Mouse (Mus musculus) myocyte (in vitro differentiated cells): ENCODE data around the gene Wrnip1. TPM values are rescaled to one million over a fixed set of nuclear protein-coding genes. Genes with fewer than 3 reads are reported as not detected.

Experiments
- H3K27me3 ChIP-seq: one replicate; pipeline ENCODE4 v1.6.1; 2011; ENCODE audit not compliant: control insufficient read depth, insufficient read depth, insufficient read length
- H3K36me3 ChIP-seq: one replicate; pipeline ENCODE4 v1.6.1; 2011; ENCODE audit not compliant: control insufficient read depth, insufficient read depth
- H3K4me2 ChIP-seq: one replicate; pipeline ENCODE4 v1.6.1; 2011; ENCODE audit warnings: low read depth, control low read depth
- H3K4me3 ChIP-seq: one replicate; pipeline ENCODE4 v1.5.1; 2011; ENCODE audit warnings: mild to moderate bottlenecking, control low read depth, moderate library complexity
- H3K79me2 ChIP-seq: one replicate; pipeline ENCODE4 v1.6.1; 2011; ENCODE audit not compliant: control insufficient read depth, insufficient read depth
- H3ac ChIP-seq: one replicate; pipeline ENCODE4 v1.6.1; 2011; ENCODE audit not compliant: control insufficient read depth, insufficient read length
- CEBPB ChIP-seq: IDR thresholded peaks from 2 replicates; pipeline ENCODE4 v1.6.1; 2011; ENCODE audit warnings: mild to moderate bottlenecking, moderate library complexity; ENCODE audit not compliant: poor library complexity, insufficient read depth, severe bottlenecking
- E2F4 ChIP-seq: IDR thresholded peaks from one replicate; pipeline ENCODE4 v1.6.1; 2011; ENCODE audit warnings: mild to moderate bottlenecking, control low read depth, moderate library complexity; ENCODE audit not compliant: insufficient read depth
- MAX ChIP-seq: IDR thresholded peaks from one replicate; pipeline ENCODE4 v1.6.1; 2011; ENCODE audit warnings: low read depth, mild to moderate bottlenecking, control low read depth
- MYOD1 ChIP-seq, 3 experiments: IDR thresholded peaks; one replicate each; pipeline ENCODE4 v1.6.1; 2011; ENCODE audit warnings: control low read depth in 2 of 3, low read depth in 2 of 3, mild to moderate bottlenecking in 2 of 3, moderate library complexity in 1 of 3; ENCODE audit not compliant: insufficient read length in 2 of 3, control insufficient read depth in 1 of 3
- MYOG ChIP-seq, 3 experiments: IDR thresholded peaks; one replicate each; pipeline ENCODE4 v1.6.1; 2011; ENCODE audit warnings: control low read depth in 2 of 3, low read depth in 2 of 3, mild to moderate bottlenecking in 2 of 3; ENCODE audit not compliant: insufficient read length in 2 of 3, control insufficient read depth in 1 of 3, insufficient read depth in 1 of 3
- POLR2A ChIP-seq: IDR thresholded peaks from one replicate; pipeline ENCODE4 v1.6.1; 2011; ENCODE audit warnings: low read depth, mild to moderate bottlenecking, control low read depth, moderate library complexity; ENCODE audit not compliant: insufficient read length
- POLR2AphosphoS2 ChIP-seq: IDR thresholded peaks from one replicate; pipeline ENCODE4 v1.6.1; 2011; ENCODE audit warnings: low read depth, control low read depth; ENCODE audit not compliant: insufficient read length
- REST ChIP-seq: IDR thresholded peaks from one replicate; pipeline ENCODE4 v1.6.1; 2011; ENCODE audit warnings: mild to moderate bottlenecking, control low read depth, moderate library complexity; ENCODE audit not compliant: insufficient read depth, insufficient read length
- SRF ChIP-seq: IDR thresholded peaks from one replicate; pipeline ENCODE4 v1.6.1; 2011; ENCODE audit warnings: low read depth; ENCODE audit not compliant: control insufficient read depth, insufficient read length
- TCF12 ChIP-seq: IDR thresholded peaks from one replicate; pipeline ENCODE4 v1.6.1; 2011; ENCODE audit warnings: mild to moderate bottlenecking, control low read depth; ENCODE audit not compliant: poor library complexity, insufficient read depth, severe bottlenecking
- TCF3 ChIP-seq: IDR thresholded peaks from one replicate; pipeline ENCODE4 v1.6.1; 2011; ENCODE audit warnings: low read depth, control low read depth; ENCODE audit not compliant: insufficient read length
- USF1 ChIP-seq: IDR thresholded peaks from one replicate; pipeline ENCODE4 v1.6.1; 2011; ENCODE audit warnings: low read depth, mild to moderate bottlenecking, control low read depth, moderate library complexity
- polyA plus RNA-seq: library from polyadenylated mRNA; unstranded; fragments of >200 nt; fragmentation: generic; extraction: Trizol; gene quantifications from one replicate; pipeline ENCODE4 v1.2.1, GENCODE M21; 2012; ENCODE audit warnings: missing spikeins

The Wrnip1 gene
- polyA plus RNA-seq, 1 experiment, result 22.4 TPM

DNA sequence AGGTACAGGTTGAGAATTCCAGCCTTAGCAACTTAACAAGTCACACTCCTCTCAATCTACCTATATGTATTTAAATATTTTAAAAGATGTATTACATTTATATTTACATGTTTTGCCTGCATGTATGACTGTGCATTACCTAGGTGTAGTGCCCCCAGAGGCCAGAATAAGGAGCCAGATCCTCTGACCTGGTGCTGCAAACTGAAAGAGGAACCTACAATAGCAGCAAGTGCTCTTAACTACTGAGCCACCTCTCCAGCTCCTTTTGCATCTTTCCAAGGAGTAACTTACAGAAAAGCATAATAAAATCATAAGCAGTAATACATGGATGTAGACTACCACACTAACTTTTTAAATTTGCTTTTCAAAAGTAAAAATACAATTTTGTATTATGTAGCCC is 979 bp upstream of the Wrnip1 start:
- H3ac ChIP-seq, result no peak overlapping the region
- H3K4me3 ChIP-seq, result peak overlapping the region; percentile 39
- H3K36me3 ChIP-seq, result no peaks in the 10 kb centered on the region
- peaks cover 32% of the 10 kb centered on the region for H3K79me2 ChIP-seq
- peak overlapping the region; percentile 92 for H3K4me2 ChIP-seq
- no peaks in the 10 kb centered on the region for H3K27me3 ChIP-seq
- no peak for TF ChIP-seq CEBPB
- no peak for TF ChIP-seq POLR2AphosphoS2
- no peak for TF ChIP-seq TCF12
- TF ChIP-seq USF1, result no peak

DNA sequence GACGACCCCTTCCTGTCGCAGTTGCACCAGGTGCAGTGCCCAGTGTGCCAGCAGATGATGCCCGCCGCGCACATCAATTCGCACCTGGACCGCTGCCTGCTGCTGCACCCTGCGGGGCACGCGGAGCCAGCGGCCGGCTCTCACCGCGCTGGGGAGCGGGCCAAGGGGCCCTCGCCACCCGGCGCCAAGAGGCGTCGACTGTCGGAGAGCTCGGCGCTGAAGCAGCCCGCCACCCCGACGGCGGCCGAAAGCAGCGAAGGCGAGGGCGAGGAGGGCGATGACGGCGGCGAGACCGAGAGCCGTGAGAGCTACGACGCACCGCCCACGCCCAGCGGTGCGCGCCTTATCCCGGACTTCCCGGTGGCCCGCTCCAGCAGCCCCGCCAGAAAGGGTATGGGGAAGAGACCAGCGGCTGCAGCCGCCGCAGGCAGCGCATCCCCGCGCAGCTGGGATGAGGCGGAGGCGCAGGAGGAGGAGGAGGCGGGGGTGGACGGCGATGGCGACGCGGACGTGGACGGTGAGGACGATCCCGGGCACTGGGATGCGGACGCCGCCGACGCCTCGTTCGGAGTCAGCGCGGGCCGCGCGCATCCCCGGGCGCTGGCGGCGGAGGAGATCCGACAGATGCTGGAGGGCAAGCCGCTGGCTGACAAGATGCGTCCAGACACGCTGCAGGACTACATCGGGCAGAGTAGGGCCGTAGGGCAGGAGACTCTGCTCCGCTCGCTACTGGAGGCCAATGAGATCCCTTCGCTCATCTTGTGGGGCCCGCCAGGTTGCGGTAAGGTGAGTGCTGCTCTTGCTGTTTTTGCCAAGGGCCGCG is 632 bp downstream of the Wrnip1 start, which contains the start of gene D930007J09Rik:
TSS of gene D930007J09Rik (minus strand) at position 591 of the 823 bp plus-strand sequence.
- H3K27me3 ChIP-seq, result no peaks in the 10 kb centered on the region
- H3ac ChIP-seq, result peak within 1 kb of the TSS; percentile 70
- TF ChIP-seq SRF, result no peak
- TF ChIP-seq TCF12, result no peak
- TF ChIP-seq MYOD1 (IDR thresholded peaks at IDR 0.05; ENCODE audit: control insufficient read depth in 1 of 3, insufficient read length in 2 of 3, low read depth in 2 of 3), result peak in 1 of 3 experiments; percentile 1
- TF ChIP-seq TCF3, result no peak
- TF ChIP-seq E2F4, result no peak
- TF ChIP-seq POLR2AphosphoS2, result no peak
- TF ChIP-seq USF1, result no peak
- TF ChIP-seq MAX, result no peak
- TF ChIP-seq CEBPB, result no peak
- TF ChIP-seq POLR2A, result peak; percentile 59
- TF ChIP-seq MYOG (IDR thresholded peaks at IDR 0.05; ENCODE audit: control insufficient read depth in 1 of 3, insufficient read depth in 1 of 3, insufficient read length in 2 of 3, low read depth in 2 of 3), result peak in 1 of 3 experiments; percentile 43
- peaks cover 43% of the 10 kb centered on the region for H3K79me2 ChIP-seq
- peak within 1 kb of the TSS; percentile 99 for H3K4me2 ChIP-seq
- peak within 1 kb of the TSS; percentile 39 for H3K4me3 ChIP-seq
- H3K36me3 ChIP-seq, result peaks cover 8% of the 10 kb centered on the region

GRCm38 (mm10) chr13:32803701-32804345 is 2.0 kb downstream of the Wrnip1 start:
- Histone ChIP-seq H3ac (no peak overlapping the region), H3K27me3 (no peaks in the 10 kb centered on the region), H3K79me2 (peaks cover 49% of the 10 kb centered on the region), H3K4me2 (peak overlapping the region; percentile 99), H3K36me3 (peaks cover 19% of the 10 kb centered on the region), H3K4me3 (peak overlapping the region; percentile 39)
- TF ChIP-seq USF1, result no peak
- no peak for TF ChIP-seq TCF3
- TF ChIP-seq POLR2A, result no peak
- TF ChIP-seq E2F4, result no peak
- TF ChIP-seq POLR2AphosphoS2, result no peak
- TF ChIP-seq MYOG (IDR thresholded peaks at IDR 0.05; ENCODE audit: control insufficient read depth in 1 of 3, insufficient read depth in 1 of 3, insufficient read length in 2 of 3, low read depth in 2 of 3), result no peak
- TF ChIP-seq CEBPB, result no peak
- no peak for TF ChIP-seq REST
- TF ChIP-seq MYOD1 (IDR thresholded peaks at IDR 0.05; ENCODE audit: control insufficient read depth in 1 of 3, insufficient read length in 2 of 3, low read depth in 2 of 3), result no peak
- no peak for TF ChIP-seq SRF
- no peak for TF ChIP-seq TCF12
- no peak for TF ChIP-seq MAX

GRCm38 (mm10) chr13:32806820-32807219 is 5.0 kb downstream of the Wrnip1 start:
- H3K36me3 ChIP-seq, result peaks cover 31% of the 10 kb centered on the region
- peak overlapping the region; percentile 7 for H3K4me3 ChIP-seq
- H3K4me2 ChIP-seq, result peak overlapping the region; percentile 99
- H3K79me2 ChIP-seq, result peaks cover 60% of the 10 kb centered on the region
- H3K27me3 ChIP-seq, result no peaks in the 10 kb centered on the region
- TF ChIP-seq REST, result no peak
- no peak for TF ChIP-seq MAX
- no peak for TF ChIP-seq TCF12
- peak; percentile 67 for TF ChIP-seq POLR2AphosphoS2
- TF ChIP-seq E2F4, result no peak
- TF ChIP-seq CEBPB, result no peak
- TF ChIP-seq SRF, result no peak
- TF ChIP-seq MYOG (IDR thresholded peaks at IDR 0.05; ENCODE audit: control insufficient read depth in 1 of 3, insufficient read depth in 1 of 3, insufficient read length in 2 of 3, low read depth in 2 of 3), result peak in 1 of 3 experiments; percentile 49
- TF ChIP-seq POLR2A, result peak; percentile 49
- TF ChIP-seq MYOD1 (IDR thresholded peaks at IDR 0.05; ENCODE audit: control insufficient read depth in 1 of 3, insufficient read length in 2 of 3, low read depth in 2 of 3), result peak in 1 of 3 experiments; percentile 35
- no peak for TF ChIP-seq TCF3
- no peak for TF ChIP-seq USF1
- no peak overlapping the region for H3ac ChIP-seq
